Mouse (Mus musculus): ENCODE results near the gene Klhdc8a.

DNA sequence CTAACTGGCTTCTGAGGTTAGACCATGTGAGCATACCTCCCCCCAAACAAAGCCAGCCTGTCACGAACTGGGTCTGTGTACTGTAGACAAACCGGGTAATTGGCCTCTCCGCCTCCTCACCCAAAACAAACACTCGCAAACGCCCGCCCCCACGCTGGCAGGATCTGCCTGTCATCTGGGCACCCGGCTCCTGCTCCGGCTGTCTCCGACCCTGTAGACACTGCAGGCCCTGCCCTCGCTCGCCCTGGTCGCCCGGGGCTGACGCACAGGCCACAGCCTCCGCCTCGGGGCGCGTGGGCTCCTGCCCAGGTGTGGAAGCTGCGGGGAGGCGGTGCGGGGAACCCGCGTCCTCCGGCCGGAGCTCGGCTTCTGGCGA lies at the start of gene Klhdc8a:
- TF ChIP-seq CTCF (IDR thresholded peaks at IDR 0.05; ENCODE audit: borderline replicate concordance, insufficient read depth, low read length) = no peak
- TF ChIP-seq POLR2A (IDR thresholded peaks at IDR 0.05; ENCODE audit: low read depth, low read length) = 0 out of 2 replicates have a peak, but pooled peaks have one; percentile 35

All from embryonic fibroblast, embryonic 13.5 days (primary cell).